Mouse (Mus musculus): Measurements from ENCODE around the gene Maneal.

The Maneal gene

GRCm38 (mm10) chr4:124861283-124862188, at the start of gene Maneal:
Gene Maneal (minus strand): TSS chr4:124862171.
- DNase-seq, result no peak

- no peak for DNase-seq
Observed at GRCm38 (mm10) chr4:124905971-124906822, 44.2 kb upstream of the Maneal start.

GRCm38 (mm10) chr4:124905417-124905816, 43.4 kb upstream of the Maneal start:
- DNase-seq, result no peak

GRCm38 (mm10) chr4:124899906-124900305, 37.9 kb upstream of the Maneal start:
- DNase-seq, result no peak

- DNase-seq, result no peak
Observed at GRCm38 (mm10) chr4:124898428-124898827, 36.5 kb upstream of the Maneal start.

GRCm38 (mm10) chr4:124894508-124895428, 32.8 kb upstream of the Maneal start:
- no peak for DNase-seq

GRCm38 (mm10) chr4:124893769-124894168, 31.8 kb upstream of the Maneal start:
- DNase-seq, result no peak

- no peak for DNase-seq
Observed at GRCm38 (mm10) chr4:124890831-124891230, 28.9 kb upstream of the Maneal start.

- DNase-seq, result no peak
Observed at GRCm38 (mm10) chr4:124889935-124890334, 28.0 kb upstream of the Maneal start.

GRCm38 (mm10) chr4:124888702-124889101, 26.7 kb upstream of the Maneal start:
- no peak for DNase-seq

- peak in 1 of 2 experiments; percentile 7 for DNase-seq
Observed at GRCm38 (mm10) chr4:124882151-124882729, 20.3 kb upstream of the Maneal start.

- DNase-seq, result no peak
Observed at GRCm38 (mm10) chr4:124881341-124881908, 19.5 kb upstream of the Maneal start.

GRCm38 (mm10) chr4:124880599-124880998, 18.6 kb upstream of the Maneal start, which contains the start of gene Epha10:
Gene Epha10 (plus strand): TSS chr4:124880899.
- DNase-seq, result no peak

GRCm38 (mm10) chr4:124872719-124873118, 10.7 kb upstream of the Maneal start:
- no peak for DNase-seq

GRCm38 (mm10) chr4:124860446-124860845, 1.5 kb downstream of the Maneal start:
- peak; percentile 33 to 67 for DNase-seq

GRCm38 (mm10) chr4:124858370-124858769, 3.6 kb downstream of the Maneal start:
- no peak for DNase-seq

GRCm38 (mm10) chr4:124856294-124856693, 5.7 kb downstream of the Maneal start:
- no peak for DNase-seq

- peak; percentile 82 to 84 for DNase-seq
Observed at GRCm38 (mm10) chr4:124850933-124851658, 10.9 kb downstream of the Maneal start, which contains the start of gene 1110065P20Rik. Gene 1110065P20Rik (minus strand): TSS chr4:124851196.

GRCm38 (mm10) chr4:124850261-124850913, 11.6 kb downstream of the Maneal start, which contains the start of gene Yrdc:
Gene Yrdc (plus strand): TSS chr4:124850679.
- DNase-seq, result peak; percentile 91 to 93

GRCm38 (mm10) chr4:124849631-124850260, 12.2 kb downstream of the Maneal start:
- DNase-seq, result peak; percentile 60 to 76
